Mouse (Mus musculus) spleen, postnatal 14 days (tissue): ENCODE data around the gene Ppox.

Experiments
- DNase-seq, 2 experiments: peaks; one replicate each; pipeline ENCODE4 v3.0.0; 2021 to 2022; ENCODE audit warnings: low spot score in 2 of 2

Gene Ppox

GRCm38 (mm10) chr1:171285096-171285892, 4.3 kb upstream of the Ppox start:
- no peak for DNase-seq

DNA sequence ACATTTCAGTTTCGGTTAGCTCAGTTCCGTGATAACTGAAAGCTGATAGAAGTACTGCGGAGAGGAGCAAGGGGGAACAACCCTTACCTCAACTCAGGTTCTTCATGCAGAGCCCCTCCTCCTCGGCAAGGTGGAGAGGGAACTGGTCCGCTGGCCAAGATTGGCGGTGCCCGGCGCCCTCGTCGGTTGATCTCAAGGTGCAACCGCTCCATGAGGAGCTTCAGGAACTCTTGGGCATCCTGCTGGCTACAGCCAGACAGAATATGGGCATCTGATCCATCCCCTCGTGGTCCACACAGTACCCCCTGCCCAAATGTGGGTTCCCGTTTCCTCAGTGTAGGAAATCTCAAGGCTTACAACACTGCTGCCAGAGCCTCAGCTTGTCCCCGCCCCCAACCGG, 3.5 kb upstream of the Ppox start:
- no peak for DNase-seq

GRCm38 (mm10) chr1:171283188-171284160, 2.5 kb upstream of the Ppox start:
- DNase-seq, result no peak

DNA sequence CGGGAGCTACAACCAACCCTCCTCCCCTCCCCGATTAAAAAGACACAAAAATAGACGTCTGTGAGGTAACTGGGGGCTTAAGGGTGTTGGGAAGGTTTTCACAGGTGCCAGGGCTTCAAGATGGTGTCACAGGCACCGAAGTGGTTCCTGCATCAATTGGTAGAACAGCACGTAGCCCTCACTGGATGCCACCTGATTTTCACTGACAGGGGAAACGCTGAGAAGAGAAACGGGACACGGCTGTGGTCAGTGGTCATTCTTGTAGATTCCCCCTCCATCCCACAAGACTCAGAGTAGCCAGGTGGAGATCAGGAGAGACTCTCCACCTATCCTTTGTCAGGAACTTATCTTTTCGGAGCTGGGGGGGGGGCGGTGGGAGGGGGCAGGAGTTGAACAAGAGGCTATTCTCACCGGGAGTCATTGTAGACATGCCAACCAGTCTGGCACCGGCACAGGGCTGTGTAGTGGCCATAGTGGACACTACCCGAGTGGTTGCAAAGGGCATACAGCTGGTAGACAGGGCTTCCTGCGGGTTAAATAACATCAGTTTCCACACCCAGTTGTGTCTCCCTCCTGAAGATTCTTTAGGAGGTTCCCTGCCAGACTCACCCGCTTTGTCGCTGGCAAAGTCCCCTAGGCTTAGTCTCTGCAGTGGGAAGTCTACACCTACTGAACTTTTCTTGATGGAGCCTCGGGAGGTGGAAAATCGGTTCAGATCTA, 1.3 kb upstream of the Ppox start:
- DNase-seq, result no peak

GRCm38 (mm10) chr1:171281528-171281923, 540 bp upstream of the Ppox start:
- peak; percentile 78 to 84 for DNase-seq

GRCm38 (mm10) chr1:171280250-171280915, 603 bp downstream of the Ppox start:
- no peak for DNase-seq

GRCm38 (mm10) chr1:171279721-171280120, 1.3 kb downstream of the Ppox start:
- DNase-seq, result no peak

GRCm38 (mm10) chr1:171279012-171279705, 1.8 kb downstream of the Ppox start:
- no peak for DNase-seq

DNA sequence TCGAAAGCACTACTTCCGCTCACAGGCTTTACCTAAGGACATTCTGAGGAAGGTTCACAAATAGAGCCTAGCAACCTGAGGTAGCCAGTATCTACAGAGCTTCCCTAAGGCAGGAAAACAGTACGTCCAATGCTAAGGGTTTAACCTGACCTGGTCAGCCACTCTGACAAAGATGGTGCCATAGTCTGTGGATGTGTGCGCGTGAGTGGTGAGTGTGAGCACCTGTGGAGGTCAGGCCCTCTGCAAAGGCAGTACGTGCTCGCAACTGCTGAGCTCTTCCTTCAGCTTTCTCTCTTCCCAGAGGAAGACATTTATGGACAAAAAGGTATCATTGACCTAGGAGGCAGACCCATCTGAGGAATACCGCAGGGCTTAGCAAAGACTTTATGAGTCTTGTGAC, 2.5 kb downstream of the Ppox start:
- DNase-seq, result no peak

GRCm38 (mm10) chr1:171277736-171278135, 3.2 kb downstream of the Ppox start:
- no peak for DNase-seq

GRCm38 (mm10) chr1:171276110-171276748, 4.8 kb downstream of the Ppox start:
- no peak for DNase-seq

GRCm38 (mm10) chr1:171275144-171275734, 5.7 kb downstream of the Ppox start:
- DNase-seq, result no peak

DNA sequence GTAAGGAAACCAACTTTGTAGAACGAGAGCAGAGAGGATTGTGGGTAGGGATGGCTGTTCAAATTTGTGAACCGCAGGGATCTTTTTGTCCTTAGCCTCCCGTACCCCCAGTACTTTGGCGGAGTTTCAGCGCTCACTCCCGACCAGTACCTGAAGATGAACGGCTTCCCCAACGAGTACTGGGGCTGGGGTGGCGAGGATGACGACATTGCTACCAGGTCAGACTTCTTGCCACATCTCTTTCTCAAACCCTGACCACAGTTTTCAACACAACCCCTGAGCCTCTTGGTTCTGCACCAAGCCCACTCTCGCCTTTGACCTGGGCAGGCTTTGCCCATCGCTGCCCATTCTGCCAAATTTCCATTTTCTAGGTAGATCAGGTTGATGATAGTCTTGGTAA, 6.8 kb downstream of the Ppox start:
- no peak for DNase-seq

- DNase-seq, result no peak
Observed at GRCm38 (mm10) chr1:171272086-171272485, 8.9 kb downstream of the Ppox start.

- DNase-seq, result no peak
Observed at GRCm38 (mm10) chr1:171271622-171272021, 9.4 kb downstream of the Ppox start.

- no peak for DNase-seq
Observed at GRCm38 (mm10) chr1:171271196-171271595, 9.8 kb downstream of the Ppox start.

DNA sequence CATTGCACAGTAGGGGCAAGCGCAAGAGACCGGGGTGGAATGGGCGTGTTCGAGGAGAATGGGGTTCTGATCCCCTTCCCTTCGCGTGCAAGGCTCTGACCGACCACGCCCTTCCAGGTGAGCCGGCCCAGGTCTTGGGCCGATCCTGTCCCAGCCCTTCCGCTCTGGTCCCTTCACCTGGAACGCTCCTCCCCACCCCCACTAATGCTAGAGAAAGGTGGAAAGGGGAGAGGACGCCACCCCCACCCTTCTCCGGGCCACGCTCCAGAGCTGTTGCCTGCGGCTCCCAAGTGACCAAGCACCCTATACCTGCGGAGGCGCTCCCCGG, 10.4 kb downstream of the Ppox start:
- DNase-seq, result no peak

DNA sequence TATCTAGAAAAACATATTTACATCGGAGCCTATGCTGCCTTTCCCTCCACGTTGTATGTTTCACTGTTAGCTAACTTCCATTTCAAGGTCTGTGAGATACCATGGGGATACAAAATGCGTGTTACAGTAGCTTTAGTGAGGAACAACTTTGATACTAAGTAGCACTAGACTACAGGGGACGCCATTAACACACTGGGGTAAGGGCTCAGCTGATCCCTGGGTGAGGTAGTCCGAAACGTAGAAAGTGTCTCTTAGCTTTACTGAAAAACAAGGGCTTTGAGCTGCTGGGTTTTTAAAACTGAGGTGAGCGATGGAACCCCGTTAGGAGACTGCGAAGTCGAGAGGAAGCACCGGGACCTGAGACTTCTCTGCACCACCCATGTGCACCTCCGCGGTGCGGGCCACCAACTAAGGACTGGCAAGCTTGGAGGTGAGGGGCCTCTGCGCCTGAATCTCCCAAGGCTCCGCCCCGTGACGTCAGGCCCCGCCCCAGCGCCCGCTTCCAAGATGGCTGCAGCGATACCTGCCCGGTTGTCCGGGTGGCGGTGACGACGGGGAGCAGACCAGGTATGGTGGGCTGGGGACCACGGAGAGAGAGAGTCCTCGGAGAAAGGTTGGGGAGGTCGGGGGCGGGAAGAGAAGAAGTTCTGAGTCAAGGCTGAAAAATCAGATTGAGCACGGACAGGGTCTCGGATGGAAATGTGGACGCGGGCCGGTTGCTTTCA, 11.0 kb downstream of the Ppox start, which contains the start of gene B4galt3:
TSS of gene B4galt3 (plus strand) at position 481 of the 725 bp plus-strand sequence.
- DNase-seq, result peak; percentile 98 to 99

- no peak for DNase-seq
Observed at GRCm38 (mm10) chr1:171268341-171268740, 12.6 kb downstream of the Ppox start.
